Mouse (Mus musculus): ENCODE measurements around the gene Wasf1.

- TF ChIP-seq EP300 (optimal IDR thresholded peaks at IDR 0.05), result no peak
- no peak for TF ChIP-seq CTCF (IDR thresholded peaks at IDR 0.05; ENCODE audit: low read depth)
Observed at GRCm38 (mm10) chr10:40851138-40851537, 32.1 kb upstream of the Wasf1 start.
